Mouse (Mus musculus): ENCODE results near the gene Slfn9. TPM values are rescaled to one million over a fixed set of nuclear protein-coding genes. Genes with fewer than 3 reads are reported as not detected.

Slfn9 gene
- polyA plus RNA-seq, 1 experiment, result 0.61 TPM

DNA sequence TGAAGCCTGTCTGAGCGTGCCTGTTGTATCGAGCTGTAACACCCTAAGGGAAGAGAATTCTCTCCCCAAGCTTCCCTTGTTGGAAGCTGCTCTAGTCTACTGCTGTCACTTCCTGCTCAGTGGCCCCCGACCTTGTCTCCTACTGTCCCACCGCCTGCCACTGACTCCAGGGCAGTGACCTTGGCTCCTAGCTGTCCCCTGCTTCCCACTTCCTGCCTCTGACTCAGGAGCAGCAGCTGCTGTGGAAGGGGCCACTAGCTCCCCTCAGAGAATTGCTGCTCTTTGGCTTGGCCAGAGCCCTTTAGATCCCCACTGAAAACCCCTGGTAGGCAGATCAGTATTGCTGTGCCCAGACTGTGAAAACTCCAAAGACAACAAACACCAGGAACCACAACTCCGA lies 17.7 kb downstream of the Slfn9 start:
- Histone ChIP-seq H3K4me3 (ENCODE audit: low read depth, low read length) (no peak overlapping the region), H3K4me1 (ENCODE audit: control insufficient read depth, insufficient read depth, insufficient read length, low read length) (0 out of 2 replicates have a peak, but pooled peaks cover 2% of the 10 kb centered on the region), H3K36me3 (ENCODE audit: control insufficient read depth, insufficient read depth, low read length) (no peaks in the 10 kb centered on the region), H3K27me3 (ENCODE audit: control insufficient read depth, insufficient read depth, low read length) (no peaks in the 10 kb centered on the region), H3K27ac (ENCODE audit: insufficient read depth, low read depth, low read length) (no peak overlapping the region)
- TF ChIP-seq POLR2A (IDR thresholded peaks at IDR 0.05; ENCODE audit: low read depth, low read length) (no peak), CTCF (IDR thresholded peaks at IDR 0.05; ENCODE audit: extremely low read depth, insufficient read length, insufficient replicate concordance, low read depth, low read length) (no peak)
- 41% methylated on average over 5 of the region's 5 CpGs for WGBS

DNA sequence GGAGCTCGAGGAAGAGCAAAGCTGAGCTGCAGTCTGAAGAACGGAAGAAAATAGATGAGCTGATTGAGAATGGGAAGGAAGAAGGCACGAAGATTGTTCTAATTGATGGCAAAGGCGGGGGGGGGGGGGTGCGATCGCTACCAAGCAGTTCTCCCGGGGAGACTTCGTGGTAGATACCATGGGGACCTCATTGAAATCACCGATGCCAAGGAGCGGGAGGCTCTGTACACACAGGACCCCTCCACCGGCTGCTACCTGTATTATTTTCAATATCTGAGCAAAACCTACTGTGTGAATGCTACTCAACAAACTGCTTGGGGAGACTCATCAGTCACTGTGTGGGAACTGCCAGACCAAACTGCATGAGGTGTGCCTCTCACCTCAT lies 20.0 kb downstream of the Slfn9 start:
- H3K36me3 ChIP-seq (ENCODE audit: control insufficient read depth, insufficient read depth, low read length), result no peaks in the 10 kb centered on the region
- H3K27ac ChIP-seq (ENCODE audit: insufficient read depth, low read depth, low read length), result no peak overlapping the region
- WGBS, result 78% methylated on average over 11 of the region's 11 CpGs
- H3K4me1 ChIP-seq (ENCODE audit: control insufficient read depth, insufficient read depth, insufficient read length, low read length), result 0 out of 2 replicates have a peak, but pooled peaks cover 2% of the 10 kb centered on the region
- no peak overlapping the region for H3K4me3 ChIP-seq (ENCODE audit: low read depth, low read length)
- H3K27me3 ChIP-seq (ENCODE audit: control insufficient read depth, insufficient read depth, low read length), result no peaks in the 10 kb centered on the region
- TF ChIP-seq POLR2A (IDR thresholded peaks at IDR 0.05; ENCODE audit: low read depth, low read length) (no peak), CTCF (IDR thresholded peaks at IDR 0.05; ENCODE audit: extremely low read depth, insufficient read length, insufficient replicate concordance, low read depth, low read length) (no peak)

DNA sequence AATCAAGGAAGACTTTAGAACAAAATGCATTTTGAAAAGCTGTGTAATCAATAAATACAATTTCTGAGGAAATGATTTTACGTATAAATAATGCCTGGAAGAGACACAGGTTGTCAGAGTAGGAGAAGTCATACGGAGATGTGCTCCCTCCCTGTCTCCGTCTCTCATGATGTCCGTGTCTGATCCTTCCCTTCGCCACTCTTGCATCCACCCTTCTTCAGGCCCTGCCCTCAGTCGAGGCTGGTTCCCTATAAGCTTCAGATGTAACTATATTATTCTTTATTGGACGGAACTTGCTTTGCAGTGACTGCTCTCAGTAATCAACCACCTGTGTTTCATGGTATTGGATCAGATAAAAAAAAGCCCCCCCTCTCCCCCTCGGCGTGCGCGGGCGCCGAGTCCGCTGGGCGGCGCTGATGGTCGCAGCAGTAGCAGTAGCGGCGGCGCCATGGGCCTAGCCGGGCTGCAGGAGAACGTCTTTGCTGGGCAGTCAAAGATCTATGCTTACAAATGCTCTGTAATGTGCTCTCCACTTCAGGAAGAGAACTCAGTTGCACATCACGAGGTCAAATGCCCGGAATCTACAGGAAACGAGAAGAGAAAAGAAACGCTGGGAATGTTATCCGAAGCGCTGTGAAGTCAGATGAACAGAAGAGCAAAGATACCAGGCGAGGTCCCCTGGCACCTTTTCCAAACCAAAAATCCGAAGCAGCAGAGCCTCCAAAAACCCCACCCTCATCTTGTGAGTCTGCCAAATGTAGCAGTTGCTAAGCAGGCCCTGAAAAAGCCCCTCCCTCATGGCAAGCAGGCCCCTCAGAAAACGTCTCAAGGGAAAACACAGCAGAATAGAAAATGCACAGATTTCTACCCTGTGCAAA lies 20.7 kb downstream of the Slfn9 start:
- no peak overlapping the region for H3K27ac ChIP-seq (ENCODE audit: insufficient read depth, low read depth, low read length)
- 0 out of 2 replicates have a peak, but pooled peaks cover 2% of the 10 kb centered on the region for H3K4me1 ChIP-seq (ENCODE audit: control insufficient read depth, insufficient read depth, insufficient read length, low read length)
- H3K27me3 ChIP-seq (ENCODE audit: control insufficient read depth, insufficient read depth, low read length), result no peaks in the 10 kb centered on the region
- TF ChIP-seq POLR2A (IDR thresholded peaks at IDR 0.05; ENCODE audit: low read depth, low read length), result no peak
- TF ChIP-seq CTCF (IDR thresholded peaks at IDR 0.05; ENCODE audit: extremely low read depth, insufficient read length, insufficient replicate concordance, low read depth, low read length), result peak; percentile 52; the same call in 1 of the 2 replicates
- 15% methylated on average over 31 of the region's 31 CpGs for WGBS
- H3K4me3 ChIP-seq (ENCODE audit: low read depth, low read length), result peak overlapping the region; percentile 12; the same call in 1 of the 2 replicates
- H3K36me3 ChIP-seq (ENCODE audit: control insufficient read depth, insufficient read depth, low read length), result no peaks in the 10 kb centered on the region

DNA sequence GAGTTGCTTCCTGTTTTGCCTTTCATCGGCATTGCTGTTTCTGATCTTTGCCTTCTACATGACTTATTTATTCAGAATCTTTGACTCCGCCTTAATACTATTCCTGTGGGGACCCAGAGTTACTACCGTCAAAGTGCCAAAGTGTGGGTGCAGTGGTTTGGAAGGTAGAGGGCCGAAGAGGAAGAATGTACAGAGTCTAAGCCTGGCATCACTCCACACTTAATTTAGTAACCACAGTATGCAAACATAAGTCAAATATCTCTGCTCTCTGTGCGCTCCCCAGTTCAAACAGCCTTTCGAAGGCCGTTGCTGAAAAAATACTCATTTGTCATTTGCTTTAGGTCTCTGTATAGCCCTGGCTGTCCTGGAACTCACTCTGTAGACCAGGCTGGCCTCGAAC lies 29.4 kb downstream of the Slfn9 start:
- 60% methylated on average over 8 of the region's 8 CpGs for WGBS
- no peak overlapping the region for H3K4me3 ChIP-seq (ENCODE audit: low read depth, low read length)
- peaks cover 6% of the 10 kb centered on the region for H3K36me3 ChIP-seq (ENCODE audit: control insufficient read depth, insufficient read depth, low read length)
- H3K4me1 ChIP-seq (ENCODE audit: control insufficient read depth, insufficient read depth, insufficient read length, low read length), result no peaks in the 10 kb centered on the region
- H3K27me3 ChIP-seq (ENCODE audit: control insufficient read depth, insufficient read depth, low read length), result no peaks in the 10 kb centered on the region
- H3K27ac ChIP-seq (ENCODE audit: insufficient read depth, low read depth, low read length), result no peak overlapping the region
- TF ChIP-seq POLR2A (IDR thresholded peaks at IDR 0.05; ENCODE audit: low read depth, low read length) (no peak), CTCF (IDR thresholded peaks at IDR 0.05; ENCODE audit: extremely low read depth, insufficient read length, insufficient replicate concordance, low read depth, low read length) (no peak)

DNA sequence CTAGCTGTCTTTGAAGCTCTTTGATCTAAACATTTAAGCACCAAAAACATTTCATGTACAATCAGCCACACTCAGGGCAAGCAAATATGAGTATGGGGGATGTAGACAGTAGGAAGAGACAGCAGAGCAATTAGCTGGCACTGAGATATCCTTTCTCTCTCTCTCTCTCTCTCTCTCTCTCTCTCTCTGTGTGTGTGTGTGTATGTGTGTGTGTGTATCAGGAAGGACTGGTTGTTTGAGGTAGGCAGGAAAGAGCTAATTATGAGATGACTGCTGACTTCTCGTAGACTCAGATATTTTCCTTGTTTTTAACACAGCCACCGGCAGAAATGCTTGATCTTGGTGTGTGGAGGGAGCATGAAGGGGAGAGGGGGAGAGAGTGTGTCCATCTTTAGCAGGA lies 29.9 kb downstream of the Slfn9 start:
- no peak overlapping the region for H3K4me3 ChIP-seq (ENCODE audit: low read depth, low read length)
- no peak for TF ChIP-seq CTCF (IDR thresholded peaks at IDR 0.05; ENCODE audit: extremely low read depth, insufficient read length, insufficient replicate concordance, low read depth, low read length)
- no peak for TF ChIP-seq POLR2A (IDR thresholded peaks at IDR 0.05; ENCODE audit: low read depth, low read length)
- 49% methylated on average over 2 of the region's 2 CpGs for WGBS
- peaks cover 6% of the 10 kb centered on the region for H3K36me3 ChIP-seq (ENCODE audit: control insufficient read depth, insufficient read depth, low read length)
- no peak overlapping the region for H3K27ac ChIP-seq (ENCODE audit: insufficient read depth, low read depth, low read length)
- H3K4me1 ChIP-seq (ENCODE audit: control insufficient read depth, insufficient read depth, insufficient read length, low read length), result no peaks in the 10 kb centered on the region
- H3K27me3 ChIP-seq (ENCODE audit: control insufficient read depth, insufficient read depth, low read length), result no peaks in the 10 kb centered on the region

DNA sequence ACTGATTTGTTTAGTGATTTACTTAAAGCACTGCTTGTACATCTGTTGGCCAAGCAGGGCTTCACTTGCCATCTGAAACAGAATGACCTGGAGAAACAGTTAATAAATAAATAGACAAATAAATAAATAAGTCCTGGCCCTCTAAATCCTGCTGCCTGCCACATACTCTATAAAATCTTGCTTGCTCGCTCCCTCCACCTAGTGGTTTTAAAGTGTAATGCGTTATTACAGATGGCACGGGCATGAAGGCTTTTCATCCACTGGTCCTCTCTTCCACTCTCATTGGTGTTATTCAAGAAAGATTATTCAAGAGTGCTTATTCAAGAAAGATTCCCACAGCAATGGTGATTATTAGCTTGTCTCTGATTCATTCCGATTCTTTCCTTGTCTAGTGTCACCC lies 32.0 kb downstream of the Slfn9 start:
- H3K4me3 ChIP-seq (ENCODE audit: low read depth, low read length), result no peak overlapping the region
- no peaks in the 10 kb centered on the region for H3K4me1 ChIP-seq (ENCODE audit: control insufficient read depth, insufficient read depth, insufficient read length, low read length)
- no peaks in the 10 kb centered on the region for H3K27me3 ChIP-seq (ENCODE audit: control insufficient read depth, insufficient read depth, low read length)
- WGBS, result 13% methylated on average over 4 of the region's 4 CpGs
- H3K27ac ChIP-seq (ENCODE audit: insufficient read depth, low read depth, low read length), result no peak overlapping the region
- peaks cover 8% of the 10 kb centered on the region for H3K36me3 ChIP-seq (ENCODE audit: control insufficient read depth, insufficient read depth, low read length)
- TF ChIP-seq POLR2A (IDR thresholded peaks at IDR 0.05; ENCODE audit: low read depth, low read length), result no peak
- no peak for TF ChIP-seq CTCF (IDR thresholded peaks at IDR 0.05; ENCODE audit: extremely low read depth, insufficient read length, insufficient replicate concordance, low read depth, low read length)

DNA sequence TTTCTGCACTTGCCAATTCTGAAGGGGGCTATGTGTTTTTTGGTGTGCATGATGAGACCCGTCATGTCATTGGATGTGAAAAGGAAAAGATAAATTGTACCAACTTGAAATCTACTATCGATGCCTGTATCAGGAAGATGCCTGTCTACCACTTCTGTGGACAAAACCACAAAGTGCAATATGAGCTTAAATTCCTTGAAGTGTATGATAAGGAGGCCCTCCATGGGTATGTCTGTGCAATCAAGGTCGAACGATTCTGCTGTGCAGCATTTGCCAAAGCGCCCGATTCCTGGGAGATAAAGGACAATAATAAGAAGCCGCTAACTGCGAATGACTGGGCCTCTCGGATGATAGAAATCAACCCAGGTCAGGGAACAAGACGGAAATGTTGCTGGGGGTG lies 34.7 kb downstream of the Slfn9 start:
- TF ChIP-seq POLR2A (IDR thresholded peaks at IDR 0.05; ENCODE audit: low read depth, low read length), result no peak
- no peak for TF ChIP-seq CTCF (IDR thresholded peaks at IDR 0.05; ENCODE audit: extremely low read depth, insufficient read length, insufficient replicate concordance, low read depth, low read length)
- Histone ChIP-seq H3K36me3 (ENCODE audit: control insufficient read depth, insufficient read depth, low read length) (peaks cover 8% of the 10 kb centered on the region), H3K4me3 (ENCODE audit: low read depth, low read length) (no peak overlapping the region), H3K27ac (ENCODE audit: insufficient read depth, low read depth, low read length) (no peak overlapping the region), H3K4me1 (ENCODE audit: control insufficient read depth, insufficient read depth, insufficient read length, low read length) (peaks cover 3% of the 10 kb centered on the region; the same call in 1 of the 2 replicates), H3K27me3 (ENCODE audit: control insufficient read depth, insufficient read depth, low read length) (0 out of 2 replicates have a peak, but pooled peaks cover 2% of the 10 kb centered on the region)
- 33% methylated on average over 10 of the region's 10 CpGs for WGBS
